Mouse (Mus musculus): ENCODE data around the gene Anapc15-ps.

Anapc15-ps gene

DNA sequence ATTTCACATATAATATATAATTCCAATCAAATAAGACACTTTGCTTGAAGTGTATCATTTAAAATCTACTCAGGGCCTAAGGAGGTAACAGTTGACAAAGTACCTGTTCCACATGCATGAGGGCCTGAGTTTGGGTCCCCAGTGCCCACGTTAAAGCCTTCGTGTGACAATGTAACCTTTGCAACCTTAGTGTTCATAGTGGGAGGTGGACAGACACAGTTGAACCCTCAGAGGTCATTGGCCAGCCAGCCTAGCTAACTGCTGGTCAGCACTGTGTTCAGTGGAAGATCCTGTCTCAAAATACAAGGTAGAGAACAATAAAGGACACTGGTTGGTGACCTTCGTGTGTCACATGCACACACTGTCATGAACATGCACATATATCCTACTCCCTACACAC is 4.2 kb downstream of the Anapc15-ps start:
- no peak for DNase-seq (ENCODE audit: low spot score in 2 of 2)

DNA sequence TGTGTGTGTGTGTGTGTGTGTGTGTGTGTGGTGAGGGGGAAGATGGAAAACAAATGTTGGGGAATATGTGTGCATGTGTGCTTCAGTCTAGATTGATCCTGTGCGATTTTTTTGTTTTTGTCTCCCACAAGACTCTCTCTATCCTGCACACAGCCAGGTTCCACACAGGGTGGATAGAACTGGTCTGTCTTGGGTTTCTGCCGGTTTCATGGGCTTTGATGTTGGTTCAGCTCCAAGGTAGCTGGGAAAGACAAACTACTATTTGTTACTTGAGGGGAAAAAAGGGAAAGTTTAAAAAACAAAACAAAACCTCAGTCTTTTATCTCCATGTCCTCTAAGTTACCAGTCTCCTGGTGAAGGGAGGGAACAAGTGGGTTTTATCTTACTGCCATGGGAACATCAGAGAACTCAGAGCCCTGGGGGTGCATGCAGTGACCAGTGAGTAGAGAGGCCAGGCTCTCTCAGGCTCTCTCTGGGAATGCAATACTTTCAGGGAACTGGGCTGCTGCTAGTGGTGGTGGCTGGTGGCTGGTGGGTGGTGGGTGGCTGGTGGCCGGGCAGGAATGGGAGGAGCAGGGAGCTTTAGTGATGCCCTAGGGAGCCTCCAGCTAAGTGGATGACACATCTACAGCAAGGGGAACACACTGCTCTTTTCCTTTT is 5.8 kb downstream of the Anapc15-ps start:
- DNase-seq (ENCODE audit: low spot score in 2 of 2), result no peak

DNA sequence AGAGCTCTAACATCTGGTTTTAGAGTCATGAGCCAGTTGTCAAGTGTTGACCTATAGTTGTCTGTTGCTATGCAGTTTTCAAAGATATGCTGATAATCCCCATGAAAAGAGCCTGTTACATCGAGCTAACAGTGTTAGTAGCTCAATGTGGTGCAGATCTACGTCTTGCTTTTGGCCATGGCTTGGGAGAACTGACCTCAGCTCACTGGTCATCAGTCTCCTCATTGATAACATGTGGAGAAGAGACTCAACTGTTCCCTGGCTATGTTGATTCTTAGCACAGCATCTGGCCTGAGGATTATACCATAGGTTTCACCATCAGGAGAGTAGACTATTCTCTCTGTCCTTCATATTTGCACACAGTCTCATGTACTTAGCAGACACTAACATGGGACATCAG is 6.5 kb downstream of the Anapc15-ps start:
- DNase-seq (ENCODE audit: low spot score in 2 of 2), result no peak

DNA sequence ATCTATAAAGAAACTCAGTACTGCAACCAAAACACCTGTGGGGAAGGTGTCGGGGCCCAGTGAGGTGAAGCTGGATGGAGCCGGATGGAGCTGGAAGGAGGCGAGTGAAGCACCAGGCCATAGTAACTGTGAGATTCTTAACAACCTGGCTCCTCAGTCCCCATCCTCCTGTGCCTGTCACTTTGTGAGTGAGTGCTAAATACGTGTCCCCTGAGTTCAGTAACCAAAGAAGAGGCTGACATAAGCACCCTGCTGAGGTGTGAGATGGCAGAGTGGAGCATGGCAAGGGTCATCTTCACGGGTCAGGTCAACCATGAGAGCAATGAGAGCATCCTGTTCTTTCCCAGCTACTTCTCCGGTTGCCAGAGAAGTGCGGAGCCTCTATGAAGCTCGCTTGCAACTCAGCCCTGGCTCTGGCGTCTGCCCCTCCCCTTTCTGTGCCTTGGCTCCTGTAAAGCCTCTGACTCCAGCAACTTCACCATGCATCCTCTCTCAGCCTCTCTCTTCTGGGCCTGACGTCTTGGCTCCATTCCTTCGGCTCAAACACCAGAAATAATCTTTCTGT is 7.7 kb downstream of the Anapc15-ps start:
- no peak for DNase-seq (ENCODE audit: low spot score in 2 of 2)

DNA sequence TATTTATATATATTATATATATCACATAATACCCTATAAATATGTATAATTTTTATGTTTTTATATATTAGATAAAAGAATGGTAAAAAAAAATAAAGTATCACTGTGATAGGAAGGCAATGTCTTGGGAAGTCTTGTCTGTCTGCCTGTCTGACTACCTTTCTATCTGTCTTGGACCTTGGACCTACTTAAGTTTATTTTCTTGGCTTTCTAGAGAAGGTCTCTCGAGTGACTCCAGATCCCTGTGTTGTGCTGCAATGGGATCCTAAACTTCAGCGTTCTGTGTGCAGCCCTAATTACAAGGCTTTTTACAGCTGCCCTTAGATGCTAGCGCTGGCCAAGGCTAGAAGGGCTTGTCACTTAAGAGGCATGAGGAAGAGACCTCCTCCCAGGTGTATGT is 8.6 kb downstream of the Anapc15-ps start:
- DNase-seq (ENCODE audit: low spot score in 2 of 2), result no peak

DNA sequence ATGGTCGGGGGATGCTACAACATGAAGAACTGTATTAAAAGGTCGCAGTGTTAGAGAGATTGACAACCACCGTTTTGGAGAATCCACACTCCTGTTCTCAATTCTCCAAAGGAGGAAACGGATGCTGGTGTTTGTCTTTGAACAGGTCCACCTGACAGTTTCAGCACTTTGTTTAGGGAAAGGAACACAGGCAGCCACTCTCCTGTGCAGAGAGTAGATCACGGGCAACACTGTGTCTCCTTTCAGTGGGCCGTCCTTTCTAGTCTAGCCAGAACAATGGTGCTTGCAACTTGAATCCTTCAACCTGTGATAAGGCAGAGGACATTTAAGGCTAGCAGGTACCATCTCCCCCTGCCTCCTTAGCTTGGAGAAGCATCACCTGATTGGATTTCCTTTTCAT is 12.9 kb downstream of the Anapc15-ps start:
- no peak for DNase-seq (ENCODE audit: low spot score in 2 of 2)

DNA sequence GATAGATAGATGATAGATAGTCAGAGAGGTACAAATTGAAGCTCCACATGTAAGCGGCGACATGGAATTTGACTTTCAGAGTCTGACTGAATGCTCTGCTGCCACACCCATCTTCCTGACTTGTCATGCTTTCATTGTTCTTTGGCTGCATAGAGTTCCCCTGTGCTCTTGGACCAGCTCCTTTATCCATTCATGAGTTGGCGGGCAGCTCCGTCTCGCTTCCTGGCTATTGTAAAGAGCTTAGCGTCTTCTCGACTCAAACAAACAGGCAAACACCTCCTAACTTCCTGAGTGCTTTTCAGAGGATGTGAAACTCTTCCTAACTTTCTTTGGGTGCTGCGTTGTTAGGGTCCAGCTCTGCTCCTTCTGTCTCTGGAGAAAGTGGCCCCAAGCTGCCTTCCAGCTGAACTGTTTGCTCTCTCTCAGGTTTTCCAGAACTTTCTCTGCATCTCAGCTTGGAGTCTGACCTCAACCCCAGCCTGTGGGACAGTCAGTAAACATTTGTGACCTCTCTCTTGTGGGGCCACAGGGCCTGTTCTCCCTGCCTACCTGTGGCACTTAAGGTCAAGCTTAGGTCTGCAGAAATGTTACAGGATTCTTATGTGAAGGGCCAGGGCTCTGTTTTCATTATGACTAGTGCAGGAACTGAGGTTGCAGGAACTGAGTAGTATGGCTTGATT is 13.6 kb downstream of the Anapc15-ps start:
- no peak for DNase-seq (ENCODE audit: low spot score in 2 of 2)

DNA sequence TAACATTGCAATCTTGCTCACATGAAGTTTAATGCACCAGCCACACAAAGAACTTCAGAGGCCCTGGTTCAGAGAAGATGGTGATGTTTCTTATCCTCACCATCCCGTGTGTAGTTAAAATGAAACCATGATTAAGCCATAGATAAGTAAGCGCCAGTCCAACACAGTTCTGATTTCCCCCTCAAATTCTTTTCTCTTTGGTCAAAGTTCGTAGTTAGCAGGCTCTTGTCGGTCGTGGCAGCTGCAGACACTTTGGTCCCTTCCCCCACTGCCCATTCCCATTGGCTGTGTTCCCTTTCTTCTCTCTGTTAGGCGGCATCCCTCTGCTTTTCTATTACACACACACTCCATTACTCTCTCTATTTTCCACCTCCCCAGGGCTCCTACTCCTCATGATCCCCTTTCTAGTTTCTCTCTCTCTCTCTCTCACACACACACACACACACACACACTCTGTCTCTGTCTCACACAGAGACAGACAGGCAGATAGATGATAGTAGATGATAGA is 14.4 kb downstream of the Anapc15-ps start:
- no peak for DNase-seq (ENCODE audit: low spot score in 2 of 2)

DNA sequence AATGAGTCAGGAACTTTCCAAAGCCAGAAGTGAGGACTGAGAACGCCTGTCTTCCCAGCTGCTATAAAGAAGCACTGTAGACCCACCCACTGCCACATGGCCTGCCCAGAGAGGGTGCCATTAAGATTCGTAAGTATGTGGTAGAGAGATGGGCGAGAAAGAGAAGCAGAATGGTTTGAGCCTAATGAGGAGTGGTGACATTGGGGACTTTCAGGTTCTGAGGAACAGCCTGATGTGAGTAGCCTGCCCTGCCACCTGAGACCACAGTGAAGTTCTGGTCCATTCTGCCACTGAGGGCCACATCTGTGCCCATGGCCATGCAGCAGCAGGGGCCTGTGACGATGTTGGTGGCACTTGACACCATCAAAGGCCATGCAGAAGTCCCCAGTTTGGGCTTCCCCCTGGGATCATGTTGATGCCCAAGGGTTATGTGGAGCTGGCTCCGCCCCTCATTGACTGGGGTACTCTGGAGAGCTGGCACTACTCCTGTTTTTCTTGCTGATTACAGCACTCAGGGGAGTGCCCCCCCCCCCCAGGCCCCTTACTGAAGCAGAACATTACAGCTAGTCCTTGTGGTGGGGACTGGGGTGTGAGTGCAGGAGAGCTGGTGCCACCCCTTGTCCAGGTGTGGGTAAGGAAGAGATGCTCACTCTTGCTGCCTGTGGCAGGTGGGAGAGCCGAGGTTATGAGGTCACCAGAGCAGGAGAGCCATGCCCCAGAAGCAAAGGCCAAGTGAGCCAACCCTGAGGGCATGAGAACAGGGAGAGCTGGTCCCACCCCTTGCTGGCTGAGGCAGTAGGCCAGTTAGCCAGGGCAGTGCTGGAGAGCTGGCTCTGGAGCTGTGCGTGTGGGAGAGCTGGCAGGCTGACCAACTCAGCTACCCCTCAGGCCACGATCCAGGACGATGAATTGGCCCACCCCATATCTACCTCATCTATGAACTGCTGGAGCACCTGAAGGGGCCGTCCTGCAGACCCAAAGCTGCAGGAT is 16.7 kb downstream of the Anapc15-ps start:
- DNase-seq (ENCODE audit: low spot score in 2 of 2), result no peak

DNA sequence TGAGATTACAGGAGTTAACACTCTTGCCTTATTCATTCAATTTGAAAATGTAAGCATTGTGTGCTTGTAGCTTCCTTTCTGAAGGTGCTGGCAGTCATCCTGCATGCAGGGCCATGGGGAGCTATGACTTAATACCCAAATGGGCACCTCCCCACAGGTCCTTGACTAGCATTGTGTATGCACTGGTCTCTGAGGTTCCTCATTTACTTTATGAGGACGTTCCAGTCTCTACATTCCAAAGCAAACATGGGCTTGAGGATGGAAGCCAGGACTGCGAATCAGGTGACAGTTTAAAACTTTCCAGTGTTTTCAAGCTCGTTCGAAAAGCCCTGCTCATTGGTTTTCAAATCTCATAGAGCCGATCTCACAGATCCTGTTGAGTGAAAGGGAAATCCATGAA is 21.1 kb downstream of the Anapc15-ps start:
- no peak for DNase-seq (ENCODE audit: low spot score in 2 of 2)

DNA sequence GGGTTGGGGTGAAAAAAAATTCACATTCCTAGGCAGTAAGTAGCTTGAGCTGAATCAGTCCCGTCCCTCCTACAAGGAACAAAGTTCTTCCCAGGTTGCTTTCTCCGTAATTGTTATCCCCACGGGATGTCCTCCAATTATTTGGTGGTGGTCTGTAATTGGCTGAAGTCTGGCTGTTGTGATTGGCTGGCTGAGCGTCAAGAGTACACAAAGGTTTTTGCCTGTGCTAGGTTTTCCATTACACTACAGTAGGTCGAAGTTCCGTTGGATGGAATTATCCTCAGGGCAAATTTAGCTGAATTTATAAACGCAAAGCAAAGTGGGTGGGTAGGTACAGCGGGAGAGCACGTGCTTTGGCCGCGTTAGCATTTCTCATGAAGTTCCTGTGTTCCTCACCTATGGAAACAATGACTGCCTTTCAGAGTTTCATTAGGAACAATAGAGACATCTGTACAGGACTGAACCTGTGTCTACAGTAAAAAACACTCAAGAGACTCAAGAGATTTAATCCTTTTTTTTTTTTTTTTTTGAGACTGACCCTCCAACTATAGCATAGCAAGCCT is 24.8 kb downstream of the Anapc15-ps start:
- no peak for DNase-seq (ENCODE audit: low spot score in 2 of 2)

DNA sequence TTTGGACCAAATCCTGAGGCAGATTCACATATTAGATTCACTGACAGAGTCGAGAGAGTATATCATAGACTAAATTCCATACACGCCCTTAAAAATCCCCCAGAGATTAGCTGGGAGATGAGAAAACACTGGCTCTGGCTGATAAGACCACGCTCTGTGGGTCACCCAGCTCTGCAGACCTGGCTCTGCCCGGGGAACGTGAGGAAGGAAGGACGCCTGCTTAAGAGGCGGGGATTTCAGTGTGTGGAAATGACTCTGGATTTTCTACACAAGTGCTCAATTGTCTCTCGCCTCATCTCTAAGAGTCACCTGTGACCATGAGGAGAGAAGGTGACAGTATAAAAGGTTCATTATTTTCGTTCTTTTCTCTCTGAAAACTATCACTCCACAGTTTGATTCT is 26.1 kb downstream of the Anapc15-ps start:
- DNase-seq (ENCODE audit: low spot score in 2 of 2), result no peak

DNA sequence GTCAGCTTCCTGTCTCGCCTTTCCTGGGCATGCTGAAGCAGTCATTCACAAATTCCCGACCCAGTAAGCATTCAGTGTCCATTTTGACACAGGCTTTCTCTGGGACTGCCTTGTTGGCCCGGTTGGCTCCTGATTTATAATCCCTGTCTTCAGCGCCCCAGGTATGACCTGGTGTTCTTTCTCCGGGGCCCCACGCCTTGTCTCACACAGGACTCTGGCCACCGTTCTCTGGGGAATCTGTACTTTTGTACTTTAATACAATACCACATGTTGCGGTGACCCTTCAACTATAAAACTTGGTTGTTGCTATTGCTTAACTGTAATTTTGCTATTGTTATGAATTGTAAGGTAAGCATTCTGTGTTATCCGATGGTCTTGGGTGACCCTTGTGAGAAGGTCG is 26.7 kb downstream of the Anapc15-ps start:
- no peak for DNase-seq (ENCODE audit: low spot score in 2 of 2)

DNA sequence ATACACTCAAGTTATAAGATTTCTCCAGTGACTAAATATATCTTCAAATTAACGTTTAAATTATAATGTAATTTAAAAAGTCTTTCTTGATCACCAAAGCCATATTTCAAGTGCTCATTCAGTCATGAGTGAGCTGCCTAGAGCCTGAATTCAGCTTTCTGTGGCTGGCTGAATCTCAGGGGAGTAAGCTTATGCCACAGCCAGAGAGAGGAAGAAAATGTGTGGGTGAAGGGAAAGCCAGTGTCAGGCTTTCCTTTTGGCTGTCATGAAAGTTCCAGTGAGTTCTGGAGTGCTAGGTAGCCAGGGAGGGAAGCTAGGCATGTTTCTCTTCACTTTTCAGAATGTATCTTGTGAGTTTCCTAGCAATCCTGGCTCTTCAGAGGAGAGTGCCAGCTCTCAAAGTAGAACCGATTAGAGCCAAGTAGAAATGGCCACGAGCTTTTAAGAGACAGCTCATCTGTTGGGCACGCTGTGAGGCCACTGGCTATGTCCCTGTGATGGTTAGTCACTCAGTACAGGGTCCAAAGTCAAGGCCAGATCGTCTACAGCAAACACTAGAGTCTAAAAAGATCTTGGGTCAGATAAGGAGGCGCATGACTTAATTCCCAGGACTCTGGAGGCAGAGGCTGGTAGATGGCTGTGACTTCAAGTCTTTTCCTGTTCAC is 29.4 kb downstream of the Anapc15-ps start:
- no peak for DNase-seq (ENCODE audit: low spot score in 2 of 2)

DNA sequence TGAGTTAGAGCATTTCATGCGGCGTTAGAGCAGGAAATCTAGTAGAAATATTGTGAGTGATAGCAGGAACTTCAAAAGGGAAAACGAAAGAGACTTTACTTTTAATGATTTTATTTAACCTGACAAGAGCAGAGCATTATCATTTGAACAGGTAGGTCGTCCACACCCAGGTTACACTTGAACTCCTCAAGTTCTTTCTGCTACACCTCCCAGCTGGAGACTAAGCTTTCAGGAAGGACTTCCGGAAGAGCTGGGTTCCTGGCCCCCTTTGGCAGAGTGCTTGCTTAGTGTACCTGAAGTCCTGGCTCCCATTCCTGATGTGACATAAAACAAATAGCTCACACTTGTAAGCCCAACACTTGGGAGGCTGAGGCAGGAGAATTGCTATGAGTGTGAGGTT is 30.2 kb downstream of the Anapc15-ps start:
- DNase-seq (ENCODE audit: low spot score in 2 of 2), result no peak

DNA sequence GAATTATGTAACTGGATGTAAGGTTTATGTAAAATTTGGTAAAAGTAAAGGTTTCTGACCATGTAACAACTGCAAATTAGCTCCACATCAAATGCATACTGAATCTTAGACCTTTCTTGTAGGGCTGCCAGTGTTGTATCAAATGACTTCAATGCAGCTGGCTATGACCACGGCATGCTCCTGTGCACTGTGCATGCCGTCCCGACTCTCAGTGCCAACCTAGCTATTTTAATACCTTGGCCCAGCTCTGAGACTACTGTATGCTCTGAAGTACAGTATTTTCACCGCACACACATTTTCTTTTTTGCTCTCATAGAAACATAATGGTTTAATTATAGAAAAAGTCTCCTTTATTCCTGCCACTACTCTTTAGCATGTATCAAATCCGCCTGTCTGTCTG is 31.9 kb downstream of the Anapc15-ps start:
- DNase-seq (ENCODE audit: low spot score in 2 of 2), result no peak

DNA sequence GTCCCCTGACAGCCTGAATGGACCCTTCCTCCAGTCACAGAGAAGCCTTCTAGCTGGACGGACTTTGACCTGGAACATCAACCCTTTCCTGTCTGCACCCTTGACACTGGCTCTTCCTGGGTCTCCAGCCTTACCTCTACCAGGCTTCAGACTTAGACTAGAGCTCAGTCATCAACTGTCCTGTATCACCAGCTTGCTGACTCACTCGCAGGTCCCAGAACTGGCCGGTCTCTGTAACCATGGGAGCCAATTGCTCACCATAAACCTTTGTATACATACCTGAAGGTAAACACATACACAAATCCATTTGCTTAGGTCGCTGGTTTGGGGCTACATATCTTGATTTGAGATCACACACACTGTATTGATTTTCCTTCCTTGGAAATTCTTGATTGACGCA is 33.8 kb downstream of the Anapc15-ps start:
- DNase-seq (ENCODE audit: low spot score in 2 of 2), result no peak

DNA sequence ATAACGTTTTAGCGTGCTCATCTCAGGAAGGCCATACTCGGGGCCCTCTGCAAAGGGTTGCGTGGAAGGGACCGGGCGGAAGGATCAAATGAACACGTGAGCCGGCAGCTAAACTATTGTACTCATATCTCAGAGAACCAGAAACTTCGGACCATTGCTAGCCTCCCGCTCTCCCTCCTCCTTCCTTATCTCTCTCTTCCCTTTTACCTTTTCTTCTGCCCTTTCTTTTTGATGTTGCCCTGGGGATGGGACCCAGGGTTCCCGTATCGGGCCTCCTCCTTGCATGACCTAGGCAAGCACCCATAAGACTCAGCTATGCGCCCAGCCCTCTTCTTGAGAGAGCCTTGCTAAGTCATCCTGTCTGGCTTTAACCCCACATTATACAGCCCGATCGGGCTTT is 38.5 kb downstream of the Anapc15-ps start:
- no peak for DNase-seq (ENCODE audit: low spot score in 2 of 2)

DNA sequence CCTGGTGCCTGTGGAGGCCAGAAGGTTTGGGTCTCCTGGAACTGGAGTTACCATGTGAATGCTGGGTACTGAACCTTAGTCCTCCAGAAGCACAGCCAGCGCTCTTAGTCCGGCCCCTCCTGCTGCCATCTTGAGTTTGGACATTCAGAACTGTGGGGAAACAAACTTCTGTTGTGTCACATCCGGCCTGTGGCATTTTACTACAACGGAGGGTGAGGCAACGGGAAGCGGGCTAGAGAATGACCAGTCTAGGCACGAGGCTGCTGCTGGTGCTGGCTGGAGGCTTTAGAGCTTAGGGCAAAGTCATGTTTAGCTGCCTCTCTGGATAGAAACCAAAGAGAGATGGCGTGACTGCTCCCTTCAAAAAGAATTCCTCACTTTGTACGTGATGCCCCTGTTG is 39.0 kb downstream of the Anapc15-ps start:
- DNase-seq (ENCODE audit: low spot score in 2 of 2), result no peak

DNA sequence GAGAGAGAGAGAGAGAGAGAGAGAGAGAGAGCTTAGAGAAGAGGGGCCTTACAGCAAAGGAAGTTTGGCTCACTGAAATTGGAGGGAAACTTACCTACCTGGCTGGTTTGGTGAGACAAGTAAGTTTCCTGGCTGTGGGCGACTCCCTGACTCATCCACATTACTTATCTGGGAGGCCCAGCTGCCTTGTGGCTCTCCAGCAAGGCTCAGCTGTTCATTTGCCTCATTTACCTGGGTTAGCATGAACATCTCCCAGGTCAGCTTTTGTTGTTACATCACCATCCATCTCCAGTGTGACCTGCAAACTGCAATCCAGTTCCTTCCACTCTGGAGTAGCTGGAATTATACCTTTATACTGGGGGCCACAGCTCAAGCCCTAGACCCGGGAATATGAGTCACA is 41.7 kb downstream of the Anapc15-ps start:
- no peak for DNase-seq (ENCODE audit: low spot score in 2 of 2)

DNA sequence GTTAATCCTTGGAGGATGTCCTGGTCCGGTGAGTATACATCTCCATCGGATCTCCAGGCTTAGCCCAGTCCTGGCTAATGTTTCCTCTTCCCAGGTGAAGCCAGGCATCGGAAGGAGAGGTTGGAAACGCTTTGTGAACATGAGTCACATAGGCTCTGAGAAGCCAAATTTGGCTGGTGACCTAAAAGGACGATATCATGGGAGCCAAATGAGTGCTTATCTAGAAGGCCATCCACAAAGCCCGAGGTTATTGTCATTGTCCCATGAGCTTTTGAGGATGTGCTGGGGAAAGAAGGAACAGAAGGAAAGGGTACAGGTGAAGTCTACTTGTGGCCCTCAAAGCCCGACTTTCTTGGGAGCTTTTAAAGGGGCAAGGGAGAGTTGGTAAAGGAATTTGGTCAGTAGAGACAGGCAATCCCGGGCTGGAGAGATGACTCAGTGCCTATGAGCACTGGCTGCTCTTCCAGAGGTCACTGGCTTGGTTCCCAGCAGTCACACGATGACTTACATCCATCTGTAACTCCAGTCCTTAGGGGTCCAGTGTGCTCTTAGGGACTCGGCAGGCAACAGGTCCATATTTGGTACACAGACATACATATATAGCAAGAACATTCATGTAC is 42.4 kb downstream of the Anapc15-ps start:
- DNase-seq (ENCODE audit: low spot score in 2 of 2), result no peak
